Mouse (Mus musculus) urinary bladder, postnatal 14 days (tissue): ENCODE measurements around the gene Fbxw7.
A peak's percentile ranks its signal among the peaks of the same experiment; 100 is the strongest.

Source experiments
- DNase-seq: peaks from one replicate; pipeline ENCODE4 v3.0.0; 2021; ENCODE audit warnings: low spot score

Fbxw7 gene

GRCm38 (mm10) chr3:84814762-84815381 is at the start of gene Fbxw7:
TSS of gene Fbxw7 (plus strand) at chr3:84815268.
- peak; percentile 6 for DNase-seq

GRCm38 (mm10) chr3:84768940-84769339 is 46.1 kb upstream of the Fbxw7 start:
- no peak for DNase-seq

GRCm38 (mm10) chr3:84769411-84769810 is 45.7 kb upstream of the Fbxw7 start:
- DNase-seq = no peak

DNA sequence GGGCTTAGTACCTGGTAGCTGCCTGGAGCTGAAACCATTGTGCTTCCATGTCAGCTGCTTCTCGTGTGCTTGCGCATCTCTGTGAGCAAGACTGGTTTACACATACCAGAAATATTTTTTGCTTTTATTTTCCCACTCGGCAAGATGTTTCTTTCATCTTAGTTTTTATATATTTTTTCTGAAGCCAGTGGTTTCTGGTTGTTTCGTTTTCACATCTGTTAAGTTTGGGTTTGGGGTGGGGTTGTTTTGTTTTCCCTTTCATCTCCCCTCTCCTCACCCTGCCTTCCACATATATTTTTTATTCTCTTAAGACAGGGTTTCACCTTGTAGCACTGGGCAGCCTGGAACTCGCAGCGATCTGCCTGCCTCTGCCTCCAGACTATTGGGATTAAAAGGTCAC is 44.5 kb upstream of the Fbxw7 start:
- DNase-seq = no peak

DNA sequence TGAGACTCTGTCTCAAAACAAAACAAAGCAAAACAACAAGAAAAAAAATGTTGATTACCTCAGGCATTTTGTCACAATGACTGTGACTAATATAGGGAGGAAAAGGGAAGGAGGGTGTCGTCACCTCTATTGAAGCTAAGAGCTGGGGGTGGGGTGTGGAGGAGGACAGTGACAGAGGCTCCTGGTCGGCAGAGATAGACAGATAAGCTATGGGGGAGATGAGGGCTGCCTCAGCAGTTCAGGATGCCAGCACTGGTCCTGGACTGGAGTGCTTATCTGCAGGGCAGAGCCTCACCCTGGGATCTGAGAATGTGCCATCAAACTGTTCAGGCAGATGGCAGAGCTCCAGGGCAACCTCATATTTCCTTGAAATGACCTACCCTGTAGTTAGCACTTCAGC is 43.1 kb upstream of the Fbxw7 start:
- DNase-seq = no peak

GRCm38 (mm10) chr3:84774246-84775066 is 40.6 kb upstream of the Fbxw7 start:
- DNase-seq = no peak

DNA sequence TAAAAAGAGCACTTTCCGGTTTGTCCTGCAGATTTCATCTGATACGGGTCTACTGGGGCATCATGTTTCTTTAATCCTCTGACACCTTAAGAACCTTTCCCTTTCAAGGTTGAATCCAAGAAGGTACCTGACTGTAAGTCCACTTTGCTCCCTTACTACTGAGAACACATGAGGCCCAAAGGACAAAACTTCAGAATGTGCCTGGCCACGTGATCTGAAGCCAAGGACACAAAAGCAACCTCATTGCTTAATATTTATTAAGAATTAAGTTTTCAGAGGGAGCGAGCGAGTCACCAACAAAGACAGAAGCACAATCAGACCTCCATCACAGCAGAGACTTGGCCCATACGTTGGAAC is 40.0 kb upstream of the Fbxw7 start:
- no peak for DNase-seq

- no peak for DNase-seq
Measured at GRCm38 (mm10) chr3:84775577-84775976, 39.5 kb upstream of the Fbxw7 start.

DNA sequence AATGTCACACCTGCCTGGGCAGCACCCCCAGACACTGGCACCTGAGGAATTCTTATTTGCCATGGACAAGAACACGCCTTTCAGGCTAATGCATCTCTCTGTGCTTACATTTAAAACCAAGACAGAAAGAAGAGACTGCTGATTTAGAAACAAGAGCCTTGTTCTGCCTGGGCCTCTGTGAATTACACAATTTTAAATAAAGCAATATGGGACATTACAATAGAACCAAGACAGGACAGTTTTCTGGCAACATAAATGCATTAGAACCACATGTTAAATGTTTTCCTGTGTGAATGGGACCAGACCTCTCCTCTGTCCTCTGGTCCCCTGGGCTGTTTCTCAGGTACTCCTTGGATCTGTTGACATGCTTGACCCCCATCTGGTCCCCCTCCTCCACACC is 39.0 kb upstream of the Fbxw7 start:
- no peak for DNase-seq

DNA sequence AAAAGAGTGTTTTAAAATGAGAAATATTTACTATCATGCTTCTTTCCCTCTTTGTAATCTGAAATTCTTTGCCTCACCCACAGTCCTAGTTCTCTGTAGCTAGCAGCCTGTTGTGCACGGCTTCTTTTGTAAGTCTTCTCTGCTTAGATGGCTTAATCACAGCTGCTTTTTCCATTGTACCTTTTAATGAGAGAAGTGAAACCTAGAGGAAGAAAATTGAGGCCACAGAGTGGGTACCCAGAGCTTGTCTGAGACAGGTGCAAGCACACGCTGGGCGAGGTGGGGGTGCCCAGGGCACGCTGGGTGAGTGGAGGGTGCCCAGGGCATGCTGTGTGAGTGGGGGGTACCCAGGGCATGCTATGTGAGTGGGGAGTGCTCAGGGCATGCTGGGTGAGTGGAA is 27.2 kb upstream of the Fbxw7 start:
- no peak for DNase-seq

DNA sequence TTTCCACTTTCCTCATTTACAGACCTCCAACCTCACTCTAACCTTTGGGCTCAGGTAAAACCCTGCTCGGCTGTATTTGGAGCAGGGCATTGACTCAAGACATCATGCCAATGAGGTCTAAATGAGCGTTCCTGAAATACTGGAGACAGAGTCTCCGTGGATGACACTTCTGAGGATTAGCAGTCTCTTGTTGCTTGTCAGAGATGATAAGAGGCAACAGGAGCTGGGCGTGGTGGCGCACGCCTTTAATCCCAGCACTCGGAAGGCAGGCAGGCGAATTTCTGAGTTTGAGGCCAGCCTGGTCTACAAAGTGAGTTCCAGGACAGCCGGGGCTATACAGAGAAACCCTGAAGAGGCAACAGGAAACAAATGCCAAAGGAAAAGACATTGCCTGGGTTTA is 11.0 kb upstream of the Fbxw7 start:
- DNase-seq = no peak

GRCm38 (mm10) chr3:84806206-84806605 is 8.9 kb upstream of the Fbxw7 start:
- DNase-seq = no peak

- DNase-seq = no peak
Measured at GRCm38 (mm10) chr3:84807826-84808225, 7.2 kb upstream of the Fbxw7 start.

DNA sequence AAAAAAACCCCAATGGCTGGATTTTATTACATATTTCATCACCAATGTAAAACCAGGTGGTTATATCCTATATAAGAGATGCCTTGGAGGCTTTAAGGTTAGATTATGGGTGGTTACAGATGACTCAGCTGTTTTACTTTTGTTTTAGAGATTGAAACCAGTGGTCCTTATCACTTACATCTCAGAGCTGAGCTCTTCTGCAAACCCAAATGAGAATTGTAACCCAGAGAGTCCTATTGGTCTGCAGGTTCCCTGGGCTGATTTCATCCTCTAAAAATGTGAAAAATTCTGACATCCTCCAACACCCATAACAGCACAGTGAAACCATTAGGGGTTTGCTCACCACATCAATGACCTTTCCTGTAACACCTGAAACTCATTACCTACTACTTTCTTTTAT is 6.2 kb upstream of the Fbxw7 start:
- DNase-seq = no peak

- no peak for DNase-seq
Measured at GRCm38 (mm10) chr3:84810803-84811202, 4.3 kb upstream of the Fbxw7 start.

DNA sequence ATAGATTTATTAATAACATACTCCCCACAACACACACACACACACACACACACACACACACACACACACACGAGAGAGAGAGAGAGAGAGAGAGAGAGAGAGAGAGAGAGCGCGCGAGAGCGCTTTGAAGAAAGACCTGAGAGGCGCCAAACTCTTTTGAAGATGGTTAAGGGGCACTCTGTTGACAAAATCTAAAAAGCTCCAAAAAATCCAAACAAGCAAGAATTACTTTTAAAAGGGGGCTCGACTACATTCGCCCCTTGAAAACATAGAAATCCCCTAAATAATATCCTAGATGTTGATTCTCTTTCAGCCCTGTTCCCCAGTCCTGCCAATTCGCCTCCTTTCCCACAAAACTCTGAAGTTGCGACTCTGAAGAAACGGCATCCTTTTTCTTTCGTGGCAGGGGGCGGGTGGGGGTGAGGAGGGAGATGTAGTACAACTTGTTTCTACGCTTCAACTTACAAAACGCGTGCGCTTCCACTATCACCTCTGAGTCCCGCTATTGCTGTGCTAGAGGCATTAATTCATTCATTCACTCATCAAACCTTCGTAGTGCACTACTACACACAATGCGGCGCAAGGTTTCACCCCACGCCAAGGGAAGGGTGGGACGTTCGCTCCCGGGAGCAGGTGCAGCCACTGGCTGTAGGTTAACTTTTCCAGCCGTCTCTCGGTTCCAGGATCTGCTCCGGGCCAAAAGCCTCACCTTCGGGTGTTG is 1.5 kb upstream of the Fbxw7 start:
- no peak for DNase-seq

DNA sequence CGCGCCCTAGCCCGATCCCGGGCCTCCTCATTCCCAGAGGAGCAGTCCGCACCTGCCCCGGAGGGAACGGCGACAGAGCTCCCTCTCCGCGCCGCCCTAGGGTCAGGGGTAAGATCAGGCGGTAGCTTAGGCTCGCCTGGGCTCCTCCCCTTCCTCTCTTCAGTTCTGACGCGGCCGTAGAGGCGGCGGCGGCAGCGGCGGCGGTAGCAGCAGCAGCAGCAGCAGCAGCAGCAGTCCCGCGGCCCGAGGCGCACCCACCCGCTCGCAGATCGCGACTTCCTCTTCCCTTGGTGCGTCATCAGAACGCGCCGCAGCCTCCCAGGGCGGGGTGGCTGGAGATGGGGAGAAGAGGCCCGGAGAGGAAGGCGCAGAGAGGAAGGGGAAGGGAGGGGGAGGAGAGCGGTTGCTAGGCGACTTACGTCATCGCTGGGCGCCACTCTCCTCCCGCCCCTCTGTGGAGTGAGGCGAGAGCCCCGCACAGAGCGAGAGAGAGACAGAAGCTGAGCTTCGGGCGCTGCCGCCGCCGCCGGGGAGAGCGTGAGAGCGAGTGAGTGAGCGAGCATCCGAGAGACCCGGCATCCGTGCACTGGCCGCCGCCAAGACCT is 809 bp upstream of the Fbxw7 start:
- peak; percentile 100 for DNase-seq

DNA sequence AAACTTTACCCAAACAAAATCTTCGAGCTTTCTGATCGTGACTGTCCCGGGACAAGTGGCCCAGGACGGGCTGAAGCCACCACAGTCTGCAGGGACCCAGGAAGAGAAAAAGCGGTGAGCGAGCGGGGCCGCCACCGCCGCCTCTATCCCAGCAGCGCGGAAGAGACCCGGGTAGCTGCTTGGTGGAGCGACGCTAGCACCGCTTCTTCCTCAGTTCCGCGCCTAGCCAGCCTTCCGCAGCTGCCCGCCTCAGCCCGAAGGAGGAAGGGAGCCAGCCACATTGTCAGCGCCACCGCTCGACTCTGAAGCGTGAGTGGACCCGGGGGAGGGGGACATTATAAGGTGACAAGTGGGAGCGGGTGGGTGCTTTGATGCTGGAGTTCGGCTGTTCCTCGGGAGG is 393 bp downstream of the Fbxw7 start:
- DNase-seq = peak; percentile 43

DNA sequence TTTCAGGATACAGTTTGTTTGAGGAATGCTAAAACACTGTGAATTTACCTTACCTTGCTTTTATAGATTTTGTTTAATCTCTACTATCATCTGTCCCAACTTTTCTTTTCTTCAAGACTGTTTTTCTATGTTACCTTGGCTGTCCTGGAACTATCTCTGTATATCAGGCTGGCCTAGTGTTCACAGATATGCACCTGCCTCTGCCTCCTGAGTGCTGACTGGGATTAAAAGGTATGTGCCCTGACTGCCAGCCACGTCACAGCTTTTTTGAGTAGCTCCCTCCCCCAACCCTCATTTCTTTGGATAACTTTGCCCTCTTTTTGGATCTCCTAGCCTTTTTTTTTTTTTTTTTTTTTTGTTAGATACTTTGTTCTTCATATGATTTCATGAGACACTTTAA is 1.9 kb downstream of the Fbxw7 start:
- no peak for DNase-seq

DNA sequence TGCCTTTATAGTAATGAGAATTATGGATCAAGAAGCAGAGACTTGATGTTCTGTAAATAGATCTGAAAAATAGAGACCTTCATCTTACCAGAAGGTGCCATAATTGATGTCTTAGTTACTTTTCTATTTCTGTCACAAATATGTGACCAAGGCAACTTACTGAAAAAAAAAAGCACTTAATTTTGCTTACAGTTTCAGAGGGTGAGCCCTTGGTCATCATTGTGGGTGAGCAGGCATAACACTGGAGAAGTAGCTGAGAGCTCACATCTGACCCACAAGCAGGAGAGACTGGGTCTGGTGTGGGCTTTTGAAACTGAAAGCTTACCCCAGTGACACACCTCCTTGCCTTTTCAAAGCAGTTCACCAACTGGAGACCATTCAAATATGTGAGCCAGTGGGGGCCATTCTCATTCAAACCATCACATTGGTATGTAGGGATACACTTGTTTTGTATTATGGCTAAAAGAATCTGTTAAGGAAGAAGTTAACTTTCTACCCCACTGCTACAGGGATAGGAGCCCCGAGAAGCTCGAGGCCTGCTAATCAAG is 5.7 kb downstream of the Fbxw7 start:
- DNase-seq = no peak

DNA sequence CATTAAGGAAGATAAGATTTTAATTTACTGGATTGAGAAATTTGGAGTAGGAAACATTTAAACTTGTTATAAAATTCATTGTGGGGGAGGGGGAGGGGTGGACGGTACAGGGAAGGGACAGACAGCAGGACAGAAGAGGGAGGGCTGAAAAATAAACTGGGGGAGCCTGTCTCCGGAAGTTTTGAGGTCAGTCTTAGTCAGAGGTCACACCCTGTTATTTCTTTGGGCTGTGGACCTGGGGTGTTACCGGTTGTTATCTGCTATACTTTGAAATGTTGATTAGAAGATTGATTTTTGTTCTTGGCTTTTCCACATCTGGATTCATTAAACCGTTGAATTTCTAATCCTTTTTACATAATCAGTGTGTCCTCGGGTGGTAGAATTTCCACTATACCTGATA is 10.9 kb downstream of the Fbxw7 start:
- DNase-seq = no peak

GRCm38 (mm10) chr3:84826405-84826804 is 11.3 kb downstream of the Fbxw7 start:
- DNase-seq = no peak

DNA sequence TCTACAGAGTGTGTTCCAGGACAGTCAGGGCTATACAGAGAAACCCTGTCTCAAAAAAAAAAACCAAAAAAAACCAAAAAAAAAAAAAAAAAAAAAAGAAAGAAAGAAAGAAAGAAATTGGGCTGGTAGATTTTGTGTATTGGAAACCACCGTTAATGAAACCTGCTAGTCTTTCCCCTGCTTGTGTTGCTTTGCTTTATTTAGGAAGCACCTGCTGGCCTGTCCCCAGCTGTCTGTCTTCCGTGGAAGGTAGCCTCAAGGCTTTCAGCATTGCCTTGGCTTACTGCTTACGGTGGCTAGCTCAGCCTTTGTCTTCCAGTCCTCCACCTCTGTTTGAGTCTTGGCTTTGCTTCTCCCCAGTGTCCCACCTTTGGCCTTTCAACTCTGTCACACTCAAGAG is 11.9 kb downstream of the Fbxw7 start:
- no peak for DNase-seq
